Mouse (Mus musculus) testis, postnatal 10 days (tissue): ENCODE results near the gene Alcam.

Experiments used
- DNase-seq: peaks from one replicate; pipeline ENCODE4 v3.0.0; 2021; ENCODE audit warnings: low spot score

Alcam gene

DNA sequence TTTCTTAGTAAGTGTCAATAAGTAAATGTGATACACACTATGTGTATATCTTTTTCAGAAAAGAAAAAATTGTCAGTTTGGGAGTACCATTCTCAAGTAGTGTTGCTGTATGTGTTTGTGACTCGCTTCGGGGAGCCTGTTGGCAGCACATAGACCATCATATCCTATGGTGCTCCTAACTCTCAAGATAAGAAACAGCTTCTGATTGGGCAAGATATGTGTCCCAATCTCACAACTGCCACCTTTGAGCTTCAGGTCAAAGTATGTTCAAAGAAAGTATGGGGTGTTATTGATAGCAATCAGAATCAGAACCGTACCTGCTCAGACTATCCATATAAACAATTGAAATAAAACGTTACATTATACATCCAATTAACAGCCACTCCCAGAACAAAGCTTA, 202.9 kb downstream of the Alcam start:
- DNase-seq = no peak

DNA sequence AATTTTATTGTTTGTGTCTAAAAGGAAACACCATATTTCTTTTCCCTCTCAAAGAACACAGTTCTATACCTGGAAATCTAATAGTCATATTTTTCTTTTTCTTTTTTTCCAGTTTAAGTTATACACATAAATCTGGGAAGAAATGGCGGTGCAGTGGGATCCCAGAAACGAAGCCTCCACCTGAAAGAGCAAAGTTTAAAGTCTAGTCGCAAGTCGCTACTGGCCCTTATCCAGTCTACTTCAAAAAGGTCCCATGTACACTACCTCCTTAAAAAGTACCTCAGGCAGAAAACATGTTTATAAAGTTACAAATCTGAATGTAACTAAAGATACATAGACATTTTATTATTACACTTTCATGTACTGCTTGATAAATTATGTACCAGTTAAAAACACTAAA, 203.7 kb downstream of the Alcam start:
- no peak for DNase-seq

DNA sequence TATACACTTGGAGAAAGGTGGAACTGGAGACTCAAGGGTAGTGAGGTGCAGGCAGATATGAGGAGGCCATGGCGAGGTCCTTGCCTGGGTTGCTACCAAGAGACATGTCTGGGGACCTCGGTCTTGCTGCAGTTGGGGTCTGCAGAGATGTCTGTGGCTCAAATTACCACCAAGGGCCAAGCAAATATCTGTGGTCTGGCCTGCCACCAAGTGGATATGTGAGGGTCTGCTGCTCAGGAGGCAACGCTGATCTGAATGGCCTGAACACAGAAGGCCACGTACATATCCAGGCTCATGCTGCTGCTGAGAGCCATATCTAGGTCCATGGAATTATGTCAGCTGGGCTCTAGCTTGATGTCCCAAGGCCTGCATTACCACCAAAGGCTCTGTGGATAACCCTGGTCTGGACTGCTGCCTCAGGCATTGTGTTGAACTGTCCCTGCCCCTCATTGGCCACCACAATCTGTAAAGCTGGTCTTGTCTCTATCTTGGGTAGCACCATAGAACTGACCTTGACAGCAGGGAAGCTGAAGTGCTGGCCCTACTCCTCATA, 210.4 kb downstream of the Alcam start:
- DNase-seq = no peak

DNA sequence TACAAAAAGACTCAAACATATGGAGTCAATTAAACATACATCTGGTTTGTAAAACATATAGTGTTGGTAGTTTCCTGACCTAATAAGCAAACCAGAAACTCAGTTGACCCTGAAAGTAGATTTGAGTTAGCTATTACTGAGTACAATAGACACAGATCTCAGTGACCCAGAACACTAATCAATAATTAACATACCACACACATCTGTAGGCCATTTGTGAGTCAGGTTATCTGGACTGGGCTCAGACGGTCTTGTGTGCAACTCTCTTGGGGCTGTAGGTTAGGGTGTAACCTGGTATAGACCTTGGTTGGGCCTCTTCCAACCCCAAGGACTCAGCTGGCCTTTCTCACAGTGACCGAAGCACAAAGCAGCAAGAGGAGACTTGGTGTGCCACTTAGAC, 211.7 kb downstream of the Alcam start:
- no peak for DNase-seq

DNA sequence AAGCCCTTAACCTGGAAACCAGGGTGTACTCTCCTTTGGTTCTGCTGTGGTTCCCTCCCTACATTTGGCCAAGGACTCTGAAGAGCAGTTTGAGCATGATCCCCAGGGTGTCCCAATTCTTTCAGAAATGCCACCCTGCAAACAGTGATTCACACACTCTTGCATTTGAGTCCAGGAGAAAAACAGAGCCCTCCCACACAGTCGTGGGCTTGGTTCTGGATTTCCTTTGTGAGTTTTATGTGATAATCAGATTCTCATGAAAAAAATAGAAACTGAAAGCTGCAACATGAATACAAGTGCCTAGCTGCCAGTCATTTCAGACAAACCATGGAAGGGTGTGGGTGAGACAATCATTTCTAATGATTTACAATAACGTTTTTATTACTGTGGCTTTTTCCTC, 223.9 kb downstream of the Alcam start:
- no peak for DNase-seq

GRCm38 (mm10) chr16:52229446-52229845, 224.4 kb downstream of the Alcam start:
- DNase-seq = no peak

DNA sequence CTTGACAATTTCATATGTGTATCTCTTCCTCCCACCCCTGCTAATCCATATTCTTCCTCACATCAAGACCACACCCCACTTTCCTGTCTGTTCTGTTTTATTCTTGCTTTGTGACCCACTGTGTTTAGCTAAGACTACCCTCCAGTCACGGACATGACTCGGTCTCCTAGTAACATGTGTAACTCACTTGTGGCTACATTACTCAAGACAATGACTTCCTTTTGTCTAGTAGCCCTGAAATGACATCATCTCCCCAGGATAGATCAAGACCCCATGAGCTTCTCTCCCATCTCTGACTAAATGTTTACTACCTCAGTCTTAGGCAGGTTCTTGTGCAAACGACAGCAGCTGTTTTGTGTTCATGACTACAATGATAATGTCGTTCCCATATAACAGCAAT, 231.0 kb downstream of the Alcam start:
- DNase-seq = no peak

DNA sequence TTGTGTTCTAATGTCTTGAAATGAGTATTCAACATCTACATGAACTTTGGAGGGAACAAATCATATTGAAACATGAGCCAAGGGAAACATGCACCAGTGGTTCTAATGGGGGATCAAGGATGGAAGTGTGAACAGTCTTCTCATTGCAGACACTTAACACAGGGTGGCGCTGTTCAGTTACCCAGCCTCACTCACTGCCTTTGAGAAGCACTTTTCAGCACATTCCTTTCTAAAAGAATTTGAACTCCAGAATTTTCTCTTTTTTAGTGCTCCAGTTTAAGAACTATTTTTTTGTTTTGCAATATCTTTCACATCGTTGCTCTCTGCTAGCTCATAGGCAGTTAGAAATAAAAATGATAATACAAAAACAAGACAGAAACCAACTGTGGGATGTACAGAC, 234.8 kb downstream of the Alcam start:
- DNase-seq = peak; percentile 55

DNA sequence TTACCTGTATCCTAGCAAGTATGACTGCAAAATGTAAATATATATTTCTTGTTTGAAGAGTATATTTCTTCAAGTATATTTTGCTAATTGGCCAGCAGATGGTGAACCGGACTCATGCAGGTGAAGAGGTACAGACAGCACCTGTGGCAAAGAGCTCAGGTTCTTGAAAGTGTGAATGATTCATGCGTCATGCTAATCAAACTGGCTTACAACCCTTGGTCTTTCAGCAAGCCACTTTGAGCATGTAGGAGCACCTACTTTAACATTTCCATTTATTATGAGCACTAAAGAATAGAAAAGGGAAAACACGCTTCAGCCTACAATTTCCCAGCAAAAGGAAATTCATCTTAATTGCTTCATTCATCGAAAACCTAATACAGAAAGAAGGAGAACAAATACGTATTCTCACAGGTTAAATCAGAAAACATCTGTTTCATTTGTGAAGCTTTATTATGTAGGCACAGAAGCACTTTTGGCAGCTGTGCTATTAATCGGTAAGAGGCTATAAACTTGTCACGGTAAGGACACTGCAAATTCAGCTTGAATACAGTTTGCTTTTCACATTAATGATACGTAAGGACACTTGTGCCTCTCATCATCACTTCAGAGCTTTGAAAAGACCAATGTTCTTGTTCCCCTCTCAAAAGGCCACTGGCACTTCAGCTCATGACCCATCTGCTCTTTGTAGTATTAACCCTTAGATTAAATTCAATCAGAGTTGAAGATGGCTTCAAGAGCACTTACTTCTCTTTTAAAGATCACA, 242.8 kb downstream of the Alcam start:
- DNase-seq = no peak

DNA sequence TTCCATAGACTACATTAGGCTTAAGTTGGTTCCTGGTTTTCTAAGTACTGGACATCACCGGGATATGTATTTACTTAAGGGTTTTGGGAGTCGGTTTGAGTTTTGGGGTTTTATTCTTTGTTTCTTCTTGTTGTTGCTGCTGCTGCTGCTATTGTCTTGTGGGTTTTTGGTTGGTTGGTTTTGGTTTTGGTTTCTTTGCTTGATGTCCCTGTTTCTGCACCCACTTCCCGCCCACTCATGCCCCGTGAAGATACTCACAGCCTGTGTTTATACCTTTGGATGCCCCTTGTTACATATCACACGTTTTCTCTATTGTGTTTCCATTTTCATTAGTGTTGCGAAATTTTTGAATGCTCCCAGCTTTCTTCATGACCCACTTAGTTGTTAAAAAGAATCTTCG, 253.8 kb downstream of the Alcam start:
- DNase-seq = no peak
